Mouse (Mus musculus) small intestine, adult 2 months (tissue): Measurements from ENCODE around the gene Metap1. TPM values are rescaled to one million over a fixed set of nuclear protein-coding genes. Genes with fewer than 3 reads are reported as not detected.

Experiments used
- H3K27ac ChIP-seq: fragments of 200-500 bp; 2 replicates; pipeline ENCODE4 v1.5.1; 2012; ENCODE audit warnings: low read depth, low read length, control low read depth, inconsistent platforms; ENCODE audit not compliant: insufficient read depth
- H3K27me3 ChIP-seq: fragments of 200-500 bp; 2 replicates; pipeline ENCODE4 v1.6.1; 2012; ENCODE audit warnings: mild to moderate bottlenecking, moderate library complexity, low read length, inconsistent platforms; ENCODE audit not compliant: control insufficient read depth, insufficient read depth
- H3K36me3 ChIP-seq: fragments of 200-500 bp; 2 replicates; pipeline ENCODE4 v1.6.1; 2012; ENCODE audit warnings: mild to moderate bottlenecking, low read length, control low read depth, inconsistent platforms; ENCODE audit not compliant: control insufficient read depth, insufficient read depth
- H3K4me1 ChIP-seq: fragments of 200-500 bp; 2 replicates; pipeline ENCODE4 v1.6.1; 2012; ENCODE audit warnings: low read length, inconsistent platforms, mixed read lengths; ENCODE audit not compliant: control insufficient read depth, insufficient read depth, insufficient read length
- H3K4me3 ChIP-seq: fragments of 200-500 bp; 2 replicates; pipeline ENCODE4 v1.5.1; 2012; ENCODE audit warnings: low read depth, mild to moderate bottlenecking, control low read depth, inconsistent platforms, low read length, moderate library complexity
- CTCF ChIP-seq: fragments of 200-500 bp; IDR thresholded peaks from 2 replicates; pipeline ENCODE4 v1.5.1; 2012; ENCODE audit warnings: low read depth, mild to moderate bottlenecking, control low read depth, inconsistent platforms, low read length, moderate library complexity, mixed read lengths; ENCODE audit not compliant: insufficient replicate concordance, insufficient read length; ENCODE audit errors: extremely low read depth
- POLR2A ChIP-seq: fragments of 200-500 bp; IDR thresholded peaks from 2 replicates; pipeline ENCODE4 v1.6.1; 2012; ENCODE audit warnings: low read depth, mild to moderate bottlenecking, control low read depth, inconsistent platforms, low read length, moderate library complexity
- WGBS: fragments of 180-500 bp; shearing (Covaris S2); methylation state at CpG from one replicate; pipeline ENCODE4 v1.1.7; 2018; 5-methylcytosine and 5-hydroxymethylcytosine counted together
- polyA plus RNA-seq: library from polyadenylated mRNA; depleted of rRNA; stranded (reverse); fragments of >200 nt; gene quantifications from 2 replicates; pipeline ENCODE4 v1.2.3, GENCODE M21; 2012

The Metap1 gene
- polyA plus RNA-seq, 1 experiment = 6.6 TPM

DNA sequence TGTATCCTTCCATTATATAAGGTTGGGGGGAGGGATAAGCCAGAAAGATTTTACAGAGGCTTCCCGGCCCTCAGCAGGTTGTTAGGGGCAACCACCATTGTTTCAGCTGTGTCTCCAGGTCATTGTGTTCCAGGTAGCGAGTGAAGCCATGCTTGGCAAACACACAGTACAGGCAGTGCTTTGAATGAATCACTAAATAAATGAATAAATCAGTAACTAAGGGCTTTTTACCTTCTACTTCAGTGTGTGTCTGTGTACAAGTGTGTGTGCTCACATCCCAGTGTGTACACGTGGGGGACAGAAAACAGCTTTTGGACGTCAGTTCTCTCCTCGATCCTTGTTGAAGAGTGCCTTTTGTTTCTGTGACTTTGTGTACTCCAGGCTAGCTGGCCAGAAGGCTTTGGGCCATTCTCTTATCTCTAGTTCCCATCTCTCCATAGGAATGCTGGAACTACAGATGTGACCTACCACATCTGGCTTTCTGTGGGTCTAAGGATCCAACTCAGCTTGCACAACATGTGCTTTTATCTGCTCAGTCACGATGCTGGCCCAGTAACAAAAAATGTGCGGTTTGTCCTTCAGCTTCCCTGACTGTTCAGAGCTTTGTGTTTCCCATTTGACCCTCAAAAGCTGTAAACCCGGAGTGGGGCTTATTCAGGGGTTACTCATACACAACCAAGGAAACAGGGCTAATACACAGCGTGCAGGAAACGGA, 26.5 kb upstream of the Metap1 start:
- 60% methylated on average over 10 of the region's 10 CpGs for WGBS
- Histone ChIP-seq H3K4me3 (no peak overlapping the region), H3K27ac (no peak overlapping the region), H3K27me3 (no peaks in the 10 kb centered on the region), H3K36me3 (no peaks in the 10 kb centered on the region), H3K4me1 (no peaks in the 10 kb centered on the region)
- TF ChIP-seq CTCF = no peak
- no peak for TF ChIP-seq POLR2A

GRCm38 (mm10) chr3:138514749-138515148, 25.4 kb upstream of the Metap1 start:
- H3K27ac ChIP-seq = no peak overlapping the region
- WGBS = 73% methylated on average over 3 of the region's 3 CpGs
- no peak overlapping the region for H3K4me3 ChIP-seq

GRCm38 (mm10) chr3:138513243-138513642, 23.9 kb upstream of the Metap1 start:
- Histone ChIP-seq H3K4me1 (no peaks in the 10 kb centered on the region), H3K4me3 (no peak overlapping the region), H3K36me3 (no peaks in the 10 kb centered on the region), H3K27ac (no peak overlapping the region), H3K27me3 (no peaks in the 10 kb centered on the region)
- no peak for TF ChIP-seq CTCF
- TF ChIP-seq POLR2A = no peak
- 55% methylated on average over 12 of the region's 12 CpGs for WGBS

More at GRCm38 (mm10) chr3:138514749-138515148, 25.4 kb upstream of the Metap1 start:
- no peaks in the 10 kb centered on the region for H3K27me3 ChIP-seq
- TF ChIP-seq POLR2A (no peak), CTCF (no peak)
- no peaks in the 10 kb centered on the region for H3K36me3 ChIP-seq
- no peaks in the 10 kb centered on the region for H3K4me1 ChIP-seq

DNA sequence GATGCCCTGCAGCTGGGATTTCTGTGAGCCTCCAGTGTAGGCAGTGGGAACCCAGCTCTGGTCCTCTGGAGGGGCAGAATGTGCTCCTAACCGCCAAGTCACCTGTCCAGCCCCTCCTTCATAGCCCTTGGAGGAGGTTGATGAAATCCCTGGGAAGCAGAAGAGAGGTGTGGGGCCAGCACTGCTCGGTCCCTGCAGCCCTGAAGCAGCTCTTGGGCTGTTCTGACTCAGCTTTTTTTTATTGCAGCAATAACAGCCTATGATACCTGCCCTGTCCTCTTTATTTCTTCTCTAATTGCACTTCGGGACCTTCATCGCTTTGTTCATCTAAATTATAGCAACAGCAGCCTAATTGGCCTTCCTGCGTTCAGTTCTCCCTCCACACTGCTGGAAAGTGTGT, 21.2 kb upstream of the Metap1 start:
- no peak overlapping the region for H3K4me3 ChIP-seq
- H3K27ac ChIP-seq = no peak overlapping the region
- no peaks in the 10 kb centered on the region for H3K27me3 ChIP-seq
- H3K4me1 ChIP-seq = no peaks in the 10 kb centered on the region
- TF ChIP-seq POLR2A = no peak
- no peak for TF ChIP-seq CTCF
- 34% methylated on average over 5 of the region's 5 CpGs for WGBS
- no peaks in the 10 kb centered on the region for H3K36me3 ChIP-seq

DNA sequence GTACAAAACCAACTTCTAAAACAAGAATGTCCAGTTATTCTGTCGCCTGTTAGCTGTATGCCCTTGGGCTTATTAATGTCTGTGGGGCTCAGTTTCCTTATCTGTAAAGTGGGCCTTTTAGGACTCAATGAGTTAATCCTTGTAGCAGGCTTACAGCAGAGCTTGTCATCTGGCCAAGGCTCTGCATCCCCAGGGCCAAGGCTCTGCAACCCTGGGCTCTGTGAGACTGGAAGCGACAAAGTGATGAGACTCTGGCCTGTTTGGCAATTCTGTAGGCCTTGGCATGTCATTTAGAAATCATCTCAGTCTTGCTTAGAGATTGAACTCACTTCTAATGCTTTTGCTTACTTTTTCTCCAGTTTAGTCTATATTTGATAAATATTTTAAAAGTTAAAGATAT, 20.3 kb upstream of the Metap1 start:
- Histone ChIP-seq H3K4me1 (no peaks in the 10 kb centered on the region), H3K27ac (no peak overlapping the region), H3K36me3 (no peaks in the 10 kb centered on the region), H3K27me3 (no peaks in the 10 kb centered on the region), H3K4me3 (no peak overlapping the region)
- TF ChIP-seq CTCF (no peak), POLR2A (no peak)
- 89% methylated on average over 2 of the region's 2 CpGs for WGBS

DNA sequence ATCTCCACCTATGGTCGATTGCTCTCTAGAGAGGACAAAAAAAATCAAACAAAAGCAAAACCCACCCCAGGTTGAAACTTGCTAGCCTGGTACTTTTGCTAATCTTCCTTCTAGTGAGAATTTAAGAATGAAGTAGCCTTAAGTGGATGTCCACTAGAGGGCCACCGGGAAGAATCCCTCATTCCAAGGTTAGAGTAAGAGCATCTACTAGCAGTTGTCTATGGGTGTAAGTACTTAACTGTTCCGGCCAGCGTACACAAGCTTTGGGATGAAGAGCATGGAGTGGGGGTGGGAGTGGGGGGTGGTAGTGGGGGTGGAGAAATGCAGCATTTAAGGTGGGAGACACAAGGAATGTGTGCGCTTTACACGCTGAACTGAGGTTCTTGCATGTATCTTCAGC, 17.4 kb upstream of the Metap1 start:
- no peaks in the 10 kb centered on the region for H3K27me3 ChIP-seq
- H3K36me3 ChIP-seq = no peaks in the 10 kb centered on the region
- H3K27ac ChIP-seq = no peak overlapping the region
- no peaks in the 10 kb centered on the region; the same call in 1 of the 2 replicates for H3K4me1 ChIP-seq
- WGBS = 50% methylated on average over 6 of the region's 6 CpGs
- H3K4me3 ChIP-seq = no peak overlapping the region
- TF ChIP-seq CTCF = peak; percentile 26; the same call in 1 of the 2 replicates
- TF ChIP-seq POLR2A = no peak

DNA sequence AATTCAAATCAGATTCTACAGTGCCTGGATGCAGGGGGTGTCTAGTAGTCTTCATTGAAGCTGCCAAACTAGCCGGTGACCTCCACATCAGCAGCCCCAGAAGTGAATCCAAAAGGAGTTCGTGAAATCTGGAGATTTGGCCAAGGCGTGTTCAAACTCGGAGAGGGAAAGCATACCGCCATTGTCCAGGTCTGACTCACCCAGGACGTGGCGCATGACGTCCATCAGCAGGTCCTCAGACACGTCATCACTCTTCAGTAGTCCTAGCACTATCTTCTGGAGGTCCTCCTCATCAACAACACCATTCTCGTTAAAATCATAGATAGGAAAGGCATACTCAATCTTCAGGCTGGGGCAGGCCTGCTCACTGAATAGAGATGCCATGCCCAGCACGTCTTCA, 14.4 kb upstream of the Metap1 start:
- H3K4me3 ChIP-seq = no peak overlapping the region
- H3K27ac ChIP-seq = no peak overlapping the region
- no peaks in the 10 kb centered on the region for H3K27me3 ChIP-seq
- no peaks in the 10 kb centered on the region for H3K36me3 ChIP-seq
- TF ChIP-seq CTCF (no peak), POLR2A (no peak)
- WGBS = 86% methylated on average over 11 of the region's 11 CpGs
- H3K4me1 ChIP-seq = no peaks in the 10 kb centered on the region; the same call in 1 of the 2 replicates
